Mouse (Mus musculus): ENCODE measurements at regions not wholly inside any gene's neighbourhood (a gene's known extent, or its start where the extent isn't known, plus 50 kb on each side); places are given as distances from the start of the nearest gene placed in this dataset.

DNA sequence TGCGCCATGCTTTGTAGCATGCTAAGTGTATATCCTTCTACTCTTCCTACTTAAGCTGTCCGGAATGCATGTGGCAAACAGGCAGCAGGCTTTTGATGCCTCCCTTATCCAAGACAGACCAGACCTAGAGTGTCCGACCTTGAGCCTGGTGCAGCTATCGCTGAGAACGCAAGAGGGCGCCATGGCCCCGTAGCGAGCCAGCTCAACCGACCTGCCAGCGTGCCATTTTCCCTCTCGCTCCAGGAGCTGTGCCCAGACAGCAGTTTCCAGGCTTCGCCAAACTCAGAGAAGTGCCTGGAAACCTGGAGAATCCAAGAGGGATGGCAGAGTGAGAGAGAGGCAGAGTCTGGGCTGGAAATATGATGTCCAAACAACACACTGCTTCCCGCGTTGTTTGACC, 155.8 kb upstream of the Gm12830 start:
- Histone ChIP-seq H3K9me3 (ENCODE audit: control insufficient read depth, low read length) (no peaks in the 10 kb centered on the region), H3K4me1 (ENCODE audit: control insufficient read depth, insufficient read depth, low read length) (peaks cover 7% of the 10 kb centered on the region; the same call in 1 of the 2 replicates), H3K27me3 (replicated peaks; ENCODE audit: control insufficient read depth, insufficient read depth, low read length) (peaks cover 67% of the 10 kb centered on the region), H3K4me3 (ENCODE audit: low read depth, low read length) (0 out of 2 replicates have a peak overlapping the region, but pooled peaks have one; percentile 25), H3K27ac (replicated peaks; ENCODE audit: low read depth, low read length) (no peak overlapping the region), H3K9ac (ENCODE audit: low read depth, low read length) (no peak overlapping the region), H3K36me3 (ENCODE audit: control insufficient read depth, insufficient read depth, low read length) (no peaks in the 10 kb centered on the region), H3K4me2 (ENCODE audit: low read depth, low read length) (peak overlapping the region; percentile 56)
- 1% methylated on average over 14 of the region's 14 CpGs for WGBS
- ATAC-seq (ENCODE audit: low read depth) (peak; percentile 88), DNase-seq (ENCODE audit: low spot score) (peak; percentile 88)

- Histone ChIP-seq H3K4me3 (ENCODE audit: low read depth, low read length) (peak overlapping the region; percentile 25), H3K4me2 (ENCODE audit: low read depth, low read length) (peak overlapping the region; percentile 56), H3K27me3 (replicated peaks; ENCODE audit: control insufficient read depth, insufficient read depth, low read length) (peaks cover 73% of the 10 kb centered on the region), H3K9me3 (ENCODE audit: control insufficient read depth, low read length) (no peaks in the 10 kb centered on the region), H3K27ac (replicated peaks; ENCODE audit: low read depth, low read length) (no peak overlapping the region), H3K9ac (ENCODE audit: low read depth, low read length) (peak overlapping the region; percentile 42; the same call in 1 of the 2 replicates), H3K36me3 (ENCODE audit: control insufficient read depth, insufficient read depth, low read length) (no peaks in the 10 kb centered on the region), H3K4me1 (ENCODE audit: control insufficient read depth, insufficient read depth, low read length) (peaks cover 7% of the 10 kb centered on the region; the same call in 1 of the 2 replicates)
- peak; percentile 36 for ATAC-seq (ENCODE audit: low read depth)
- DNase-seq (ENCODE audit: low spot score): no peak
- WGBS: 4% methylated on average over 41 of the region's 41 CpGs
Observed at GRCm38 (mm10) chr4:114666238-114666978, 155.1 kb upstream of the Gm12830 start.

DNA sequence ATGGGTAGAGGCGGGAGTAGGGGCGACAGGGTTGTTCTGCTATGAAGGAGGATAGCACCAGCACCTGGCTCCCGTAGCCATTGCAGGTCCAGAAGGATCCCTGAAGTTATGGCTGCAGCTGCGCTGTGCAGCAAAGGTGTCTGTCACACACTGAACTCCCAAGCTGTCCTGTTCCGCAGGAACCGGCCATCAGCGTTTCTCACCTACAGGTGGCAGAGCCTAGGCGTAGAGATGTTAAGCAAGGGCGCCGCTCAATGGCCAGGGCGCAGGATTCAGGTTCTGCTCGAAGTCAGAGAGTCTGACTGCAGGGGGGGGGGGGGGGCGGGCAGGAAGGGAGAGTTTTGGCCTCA, 154.6 kb upstream of the Gm12830 start:
- peak overlapping the region; percentile 42; the same call in 1 of the 2 replicates for H3K9ac ChIP-seq (ENCODE audit: low read depth, low read length)

GRCm38 (mm10) chr4:114672096-114672720, 149.3 kb upstream of the Gm12830 start:
- H3K4me3 ChIP-seq (ENCODE audit: low read depth, low read length): no peak overlapping the region
- no peaks in the 10 kb centered on the region; the same call in 1 of the 2 replicates for H3K4me1 ChIP-seq (ENCODE audit: control insufficient read depth, insufficient read depth, low read length)
- DNase-seq (ENCODE audit: low spot score) (no peak), ATAC-seq (ENCODE audit: low read depth) (no peak)
- no peaks in the 10 kb centered on the region for H3K36me3 ChIP-seq (ENCODE audit: control insufficient read depth, insufficient read depth, low read length)
- H3K27ac ChIP-seq (replicated peaks; ENCODE audit: low read depth, low read length): no peak overlapping the region
- 64% methylated on average over 5 of the region's 5 CpGs for WGBS
- peaks cover 45% of the 10 kb centered on the region for H3K27me3 ChIP-seq (replicated peaks; ENCODE audit: control insufficient read depth, insufficient read depth, low read length)
- H3K9me3 ChIP-seq (ENCODE audit: control insufficient read depth, low read length): no peaks in the 10 kb centered on the region
- no peak overlapping the region for H3K4me2 ChIP-seq (ENCODE audit: low read depth, low read length)
- no peak overlapping the region for H3K9ac ChIP-seq (ENCODE audit: low read depth, low read length)

More for the DNA sequence above, 154.6 kb upstream of the Gm12830 start:
- ATAC-seq (ENCODE audit: low read depth) (no peak; the same call in 1 of the 2 replicates), DNase-seq (ENCODE audit: low spot score) (no peak)
- Histone ChIP-seq H3K36me3 (ENCODE audit: control insufficient read depth, insufficient read depth, low read length) (no peaks in the 10 kb centered on the region), H3K4me3 (ENCODE audit: low read depth, low read length) (peak overlapping the region; percentile 25), H3K9me3 (ENCODE audit: control insufficient read depth, low read length) (no peaks in the 10 kb centered on the region), H3K27ac (replicated peaks; ENCODE audit: low read depth, low read length) (no peak overlapping the region), H3K4me1 (ENCODE audit: control insufficient read depth, insufficient read depth, low read length) (peaks cover 7% of the 10 kb centered on the region; the same call in 1 of the 2 replicates), H3K4me2 (ENCODE audit: low read depth, low read length) (peak overlapping the region; percentile 56), H3K27me3 (replicated peaks; ENCODE audit: control insufficient read depth, insufficient read depth, low read length) (peaks cover 74% of the 10 kb centered on the region)
- WGBS: 6% methylated on average over 8 of the region's 13 CpGs

DNA sequence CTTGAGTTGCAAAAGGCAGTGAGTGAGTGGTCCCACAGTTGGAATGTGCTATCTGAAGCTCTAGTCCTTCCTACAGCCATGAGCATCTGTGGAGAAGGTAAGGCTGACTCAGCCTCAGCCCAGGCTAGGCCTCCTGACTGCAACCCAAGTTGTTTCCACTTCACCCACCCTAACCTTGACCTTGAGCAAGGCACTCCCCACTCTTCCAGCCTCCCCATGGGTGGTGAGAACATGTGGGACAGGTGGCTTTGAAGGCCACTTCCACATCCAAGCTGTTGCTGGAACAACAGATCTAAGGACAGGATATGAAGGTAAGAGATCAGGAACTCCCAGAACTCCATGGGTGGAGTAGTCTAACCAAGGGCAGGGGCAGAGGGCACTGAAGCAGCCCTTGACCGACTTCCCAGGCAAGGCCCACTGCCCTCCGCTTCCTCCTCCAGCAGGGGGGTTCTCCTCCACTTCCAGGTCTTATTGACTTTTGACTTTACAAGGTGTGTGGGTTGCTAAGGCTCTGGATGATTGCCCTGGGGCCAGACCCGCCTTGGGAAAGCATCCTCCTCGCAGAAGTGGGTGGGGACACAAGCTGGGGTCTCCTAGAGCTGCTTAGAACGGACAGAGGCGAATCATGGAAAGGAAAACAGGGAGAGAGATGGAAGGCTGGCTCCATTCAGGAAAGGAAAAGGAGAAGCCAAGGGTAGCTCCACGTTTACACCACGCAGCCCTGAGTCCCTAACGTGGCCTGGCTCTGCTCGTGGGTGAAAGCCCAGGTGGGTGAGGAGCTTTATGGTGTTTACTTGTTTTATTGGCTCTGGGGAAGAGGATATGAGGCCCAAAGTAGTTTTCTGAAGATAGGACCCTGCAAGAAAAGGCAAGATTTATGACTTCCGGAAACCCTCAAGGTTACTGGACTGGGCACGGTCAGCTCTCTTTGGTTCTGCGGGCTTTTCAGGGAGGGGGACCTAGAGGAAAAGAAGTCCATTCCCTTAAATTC, 144.3 kb upstream of the Gm12830 start:
- ATAC-seq (ENCODE audit: low read depth) (no peak), DNase-seq (ENCODE audit: low spot score) (no peak)
- Histone ChIP-seq H3K4me3 (ENCODE audit: low read depth, low read length) (no peak overlapping the region), H3K27me3 (replicated peaks; ENCODE audit: control insufficient read depth, insufficient read depth, low read length) (peaks cover 12% of the 10 kb centered on the region), H3K9ac (ENCODE audit: low read depth, low read length) (no peak overlapping the region), H3K27ac (replicated peaks; ENCODE audit: low read depth, low read length) (no peak overlapping the region), H3K36me3 (ENCODE audit: control insufficient read depth, insufficient read depth, low read length) (no peaks in the 10 kb centered on the region), H3K4me1 (ENCODE audit: control insufficient read depth, insufficient read depth, low read length) (peaks cover 12% of the 10 kb centered on the region), H3K4me2 (ENCODE audit: low read depth, low read length) (no peak overlapping the region), H3K9me3 (ENCODE audit: control insufficient read depth, low read length) (no peaks in the 10 kb centered on the region)
- 82% methylated on average over 13 of the region's 13 CpGs for WGBS

DNA sequence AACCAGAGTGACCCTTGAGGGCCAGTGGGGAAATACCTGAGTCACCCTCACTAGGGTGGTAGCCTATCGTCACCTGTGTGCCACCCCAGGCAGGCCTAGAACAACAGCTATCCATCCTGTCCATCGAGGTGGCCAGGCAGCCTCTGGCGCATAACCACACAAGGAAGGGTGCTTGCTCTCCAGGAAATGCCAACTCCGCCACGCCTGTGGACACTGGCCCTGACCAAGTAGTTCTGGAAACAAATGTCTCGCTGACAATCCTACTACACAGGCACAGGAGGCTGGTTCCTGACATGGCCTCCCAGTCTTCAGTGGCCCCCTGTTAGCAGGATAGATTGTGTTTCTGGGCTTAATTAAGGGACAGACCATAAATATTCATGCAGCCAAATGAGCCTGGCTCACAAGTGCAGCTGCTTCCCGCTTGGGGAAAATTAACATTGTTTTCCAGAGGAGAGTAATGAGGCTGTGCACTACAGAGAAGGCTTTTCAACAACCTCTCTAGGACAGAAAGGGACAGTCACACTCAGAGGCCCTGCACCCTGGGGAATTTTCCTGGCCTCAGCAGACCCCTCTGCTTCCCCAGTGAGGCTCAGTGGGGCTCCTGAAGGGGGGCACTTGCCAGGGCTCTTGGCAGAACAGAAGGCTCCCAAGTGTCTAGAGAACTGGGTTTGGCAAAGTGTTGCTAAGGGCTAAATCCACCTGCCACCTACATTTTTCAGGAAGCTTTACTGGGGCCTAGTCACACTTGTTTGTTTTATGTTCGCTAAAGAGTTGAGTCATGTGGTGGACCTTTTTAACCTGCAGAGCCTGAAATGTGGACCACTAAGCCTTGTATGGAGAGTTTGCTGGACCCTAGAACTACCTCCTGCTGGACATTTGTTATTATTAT, 143.2 kb upstream of the Gm12830 start:
- no peak overlapping the region for H3K4me3 ChIP-seq (ENCODE audit: low read depth, low read length)
- H3K27ac ChIP-seq (replicated peaks; ENCODE audit: low read depth, low read length): no peak overlapping the region
- 72% methylated on average over 8 of the region's 8 CpGs for WGBS
- no peak overlapping the region for H3K9ac ChIP-seq (ENCODE audit: low read depth, low read length)
- H3K4me1 ChIP-seq (ENCODE audit: control insufficient read depth, insufficient read depth, low read length): peaks cover 12% of the 10 kb centered on the region
- DNase-seq (ENCODE audit: low spot score): no peak
- H3K9me3 ChIP-seq (ENCODE audit: control insufficient read depth, low read length): no peaks in the 10 kb centered on the region
- H3K36me3 ChIP-seq (ENCODE audit: control insufficient read depth, insufficient read depth, low read length): no peaks in the 10 kb centered on the region
- no peak overlapping the region for H3K4me2 ChIP-seq (ENCODE audit: low read depth, low read length)
- H3K27me3 ChIP-seq (replicated peaks; ENCODE audit: control insufficient read depth, insufficient read depth, low read length): peaks cover 5% of the 10 kb centered on the region; the same call in 1 of the 2 replicates
- no peak for ATAC-seq (ENCODE audit: low read depth)

DNA sequence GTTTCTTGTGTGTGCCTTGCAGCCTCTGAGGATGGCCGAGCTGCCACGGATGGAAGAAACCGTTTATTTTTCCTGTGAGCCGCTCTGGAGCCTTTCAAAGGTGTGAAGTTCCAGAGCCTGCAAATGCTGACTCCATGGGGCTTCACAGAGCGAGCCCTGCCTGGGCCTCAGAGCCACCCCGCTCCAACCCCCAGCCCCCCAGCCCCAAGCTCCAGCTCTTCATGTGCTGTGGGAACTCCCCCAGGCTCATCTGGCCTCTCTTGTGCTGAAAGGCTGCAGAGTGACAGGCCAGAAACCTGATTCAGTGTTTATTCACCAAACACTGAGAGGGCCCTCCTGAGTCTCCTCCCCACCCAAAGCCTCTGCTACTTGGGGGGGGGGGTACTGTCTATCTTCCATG, 141.2 kb upstream of the Gm12830 start:
- peak; percentile 36 for DNase-seq (ENCODE audit: low spot score)
- peaks cover 16% of the 10 kb centered on the region for H3K4me1 ChIP-seq (ENCODE audit: control insufficient read depth, insufficient read depth, low read length)

More for the DNA sequence above, 141.2 kb upstream of the Gm12830 start:
- H3K27me3 ChIP-seq (replicated peaks; ENCODE audit: control insufficient read depth, insufficient read depth, low read length): peaks cover 5% of the 10 kb centered on the region
- H3K9me3 ChIP-seq (ENCODE audit: control insufficient read depth, low read length): no peaks in the 10 kb centered on the region
- no peak overlapping the region for H3K4me3 ChIP-seq (ENCODE audit: low read depth, low read length)
- ATAC-seq (ENCODE audit: low read depth): no peak
- WGBS: 36% methylated on average over 6 of the region's 6 CpGs
- no peaks in the 10 kb centered on the region for H3K36me3 ChIP-seq (ENCODE audit: control insufficient read depth, insufficient read depth, low read length)
- no peak overlapping the region for H3K9ac ChIP-seq (ENCODE audit: low read depth, low read length)
- H3K4me2 ChIP-seq (ENCODE audit: low read depth, low read length): no peak overlapping the region
- no peak overlapping the region for H3K27ac ChIP-seq (replicated peaks; ENCODE audit: low read depth, low read length)
